Mouse (Mus musculus): ENCODE data around the gene C1s2. TPM values are rescaled to one million over a fixed set of nuclear protein-coding genes. Genes with fewer than 3 reads are reported as not detected.
"Not testable (repeated sequence)": the region's sequence is repeated elsewhere in the genome, so short reads cannot be mapped to it uniquely, and the experiment has no call there.

C1s2 gene
- polyA plus RNA-seq, 1 experiment = 0.32 TPM

- Histone ChIP-seq H3K4me1 (ENCODE audit: control insufficient read depth, insufficient read depth, low read length) (no peaks in the 10 kb centered on the region), H3K27ac (ENCODE audit: control insufficient read depth, insufficient read depth, low read depth, low read length) (no peak overlapping the region), H3K36me3 (ENCODE audit: control insufficient read depth, insufficient read depth, low read length) (no peaks in the 10 kb centered on the region), H3K4me3 (ENCODE audit: control insufficient read depth, low read depth, low read length) (no peak overlapping the region), H3K27me3 (ENCODE audit: control insufficient read depth, insufficient read depth, low read length) (no peaks in the 10 kb centered on the region)
- no peak for TF ChIP-seq POLR2A (IDR thresholded peaks at IDR 0.05; ENCODE audit: control insufficient read depth, low read depth, low read length)
- no peak for TF ChIP-seq CTCF (IDR thresholded peaks at IDR 0.05; ENCODE audit: control insufficient read depth, insufficient read depth, insufficient replicate concordance, low read depth, low read length)
Measured at GRCm38 (mm10) chr6:124585761-124586160, 50.1 kb downstream of the C1s2 start.

DNA sequence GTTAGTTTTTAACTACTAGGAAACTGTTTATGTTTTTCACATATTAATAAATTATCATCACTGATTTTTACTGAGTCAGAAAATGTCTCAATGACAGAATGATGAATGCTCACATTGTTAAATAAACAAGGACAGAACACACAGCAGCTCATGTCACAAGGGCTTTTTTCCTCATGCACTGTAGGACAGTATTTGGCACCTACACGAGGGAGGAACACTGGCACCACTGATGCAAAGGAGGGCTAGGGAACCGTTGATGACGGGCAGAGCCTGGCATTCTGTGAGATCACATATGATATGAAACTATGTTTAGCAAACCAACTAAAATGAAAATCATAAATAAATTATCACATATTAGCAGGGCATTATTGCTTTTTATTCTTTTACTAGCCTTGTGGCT is 51.0 kb downstream of the C1s2 start:
- H3K4me3 ChIP-seq (ENCODE audit: control insufficient read depth, low read depth, low read length) = no peak overlapping the region
- no peaks in the 10 kb centered on the region for H3K27me3 ChIP-seq (ENCODE audit: control insufficient read depth, insufficient read depth, low read length)
- TF ChIP-seq CTCF (IDR thresholded peaks at IDR 0.05; ENCODE audit: control insufficient read depth, insufficient read depth, insufficient replicate concordance, low read depth, low read length) (no peak), POLR2A (IDR thresholded peaks at IDR 0.05; ENCODE audit: control insufficient read depth, low read depth, low read length) (no peak)
- no peak overlapping the region for H3K27ac ChIP-seq (ENCODE audit: control insufficient read depth, insufficient read depth, low read depth, low read length)
- H3K4me1 ChIP-seq (ENCODE audit: control insufficient read depth, insufficient read depth, low read length) = no peaks in the 10 kb centered on the region
- no peaks in the 10 kb centered on the region for H3K36me3 ChIP-seq (ENCODE audit: control insufficient read depth, insufficient read depth, low read length)

DNA sequence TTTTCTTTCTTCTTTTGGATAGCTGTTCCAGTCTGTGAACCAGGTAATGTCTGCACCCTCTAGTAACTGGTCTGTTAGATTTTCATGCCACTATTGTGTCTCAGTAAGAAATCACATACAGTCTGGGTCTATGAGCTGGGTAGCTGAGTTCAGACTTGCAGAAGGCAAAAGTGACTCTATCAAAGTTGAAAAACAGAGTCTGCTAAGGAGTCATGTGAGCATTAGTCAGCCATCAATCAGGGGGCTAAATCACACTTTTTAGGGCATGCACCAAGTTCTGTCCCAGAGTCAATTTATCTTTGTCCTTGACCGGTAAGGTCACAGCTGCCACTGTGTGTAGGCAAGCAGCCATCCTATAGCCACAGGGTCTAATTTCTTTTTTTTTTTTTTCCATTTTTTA is 53.7 kb downstream of the C1s2 start:
- no peaks in the 10 kb centered on the region for H3K4me1 ChIP-seq (ENCODE audit: control insufficient read depth, insufficient read depth, low read length)
- TF ChIP-seq CTCF (IDR thresholded peaks at IDR 0.05; ENCODE audit: control insufficient read depth, insufficient read depth, insufficient replicate concordance, low read depth, low read length) (no peak), POLR2A (IDR thresholded peaks at IDR 0.05; ENCODE audit: control insufficient read depth, low read depth, low read length) (no peak)

GRCm38 (mm10) chr6:124580155-124580554 is 55.7 kb downstream of the C1s2 start:
- H3K4me3 ChIP-seq (ENCODE audit: control insufficient read depth, low read depth, low read length); H3K4me1 ChIP-seq (ENCODE audit: control insufficient read depth, insufficient read depth, low read length); H3K36me3 ChIP-seq (ENCODE audit: control insufficient read depth, insufficient read depth, low read length); H3K27me3 ChIP-seq (ENCODE audit: control insufficient read depth, insufficient read depth, low read length); H3K27ac ChIP-seq (ENCODE audit: control insufficient read depth, insufficient read depth, low read depth, low read length): not testable (repeated sequence)

More for the DNA sequence above, 53.7 kb downstream of the C1s2 start:
- H3K36me3 ChIP-seq (ENCODE audit: control insufficient read depth, insufficient read depth, low read length) = no peaks in the 10 kb centered on the region
- H3K27ac ChIP-seq (ENCODE audit: control insufficient read depth, insufficient read depth, low read depth, low read length) = no peak overlapping the region
- H3K4me3 ChIP-seq (ENCODE audit: control insufficient read depth, low read depth, low read length) = no peak overlapping the region
- no peaks in the 10 kb centered on the region for H3K27me3 ChIP-seq (ENCODE audit: control insufficient read depth, insufficient read depth, low read length)

DNA sequence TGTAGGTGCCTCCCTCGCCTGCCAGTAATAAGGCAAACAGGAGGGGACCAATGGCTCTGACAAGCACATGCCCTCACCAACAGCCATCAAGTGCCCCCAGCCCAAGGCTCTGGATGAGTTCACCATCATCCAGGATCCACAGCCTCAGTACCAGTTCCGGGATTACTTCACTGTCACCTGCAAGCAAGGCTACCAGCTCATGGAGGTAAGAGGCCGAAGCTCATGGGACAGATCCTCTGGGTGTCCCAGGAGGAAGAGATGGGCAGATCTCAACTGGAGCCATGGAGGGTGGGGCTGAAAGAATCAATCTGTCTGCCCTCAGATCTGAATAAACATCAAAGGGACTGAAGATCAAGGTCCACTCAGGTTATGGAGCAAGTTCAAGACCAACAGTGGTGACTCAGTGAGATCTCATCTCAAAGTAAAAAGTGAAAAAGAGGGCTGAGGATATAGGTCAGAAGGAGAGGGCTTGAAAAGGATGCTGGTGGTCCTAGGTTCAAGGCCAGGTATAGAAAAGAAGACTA is 60.7 kb downstream of the C1s2 start:
- not testable (repeated sequence) for H3K27me3 ChIP-seq (ENCODE audit: control insufficient read depth, insufficient read depth, low read length); H3K36me3 ChIP-seq (ENCODE audit: control insufficient read depth, insufficient read depth, low read length); H3K27ac ChIP-seq (ENCODE audit: control insufficient read depth, insufficient read depth, low read depth, low read length); H3K4me3 ChIP-seq (ENCODE audit: control insufficient read depth, low read depth, low read length); H3K4me1 ChIP-seq (ENCODE audit: control insufficient read depth, insufficient read depth, low read length)

Other genes with a start within 250 kb of the C1s2 start
- 32.9 and 33.2 TPM in 2 replicates for gene Pex5, start 221.0 kb downstream of the C1s2 start, polyA plus RNA-seq (2012; rRNA removed)
- gene Clstn3, start 171.3 kb downstream of the C1s2 start, polyA plus RNA-seq (2012; rRNA removed) = 4.4 and 4.7 TPM in 2 replicates
- gene C1rl, start 143.0 kb downstream of the C1s2 start, polyA plus RNA-seq (2012; rRNA removed) = 0.64 and 0.89 TPM in 2 replicates
- gene C1ra, start 123.7 kb downstream of the C1s2 start, polyA plus RNA-seq (2012; rRNA removed) = 4.3 and 5.5 TPM in 2 replicates
- gene C1s1, start 93.7 kb downstream of the C1s2 start, polyA plus RNA-seq (2012; rRNA removed) = 9.4 and 10.5 TPM in 2 replicates
- 0.05 and 0.06 TPM in 2 replicates for gene C1rb, start 65.8 kb downstream of the C1s2 start, polyA plus RNA-seq (2012; rRNA removed)
- 282 and 286 TPM in 2 replicates for gene Lpcat3, start 26.9 kb upstream of the C1s2 start, polyA plus RNA-seq (2012; rRNA removed)
- 39.9 and 44.1 TPM in 2 replicates for gene Emg1, start 76.1 kb upstream of the C1s2 start, polyA plus RNA-seq (2012; rRNA removed)
- gene Phb2, start 76.3 kb upstream of the C1s2 start, polyA plus RNA-seq (2012; rRNA removed) = 47.6 and 50.5 TPM in 2 replicates
- gene Ptpn6, start 102.6 kb upstream of the C1s2 start, polyA plus RNA-seq (2012; rRNA removed) = 1.4 and 1.9 TPM in 2 replicates
- gene Grcc10, start 105.3 kb upstream of the C1s2 start, polyA plus RNA-seq (2012; rRNA removed) = 207 and 220 TPM in 2 replicates
- 0.05 TPM in 1 of 2 replicates, not detected in the other for gene Gm45234, start 119.9 kb upstream of the C1s2 start, polyA plus RNA-seq (2012; rRNA removed)
- 69.3 and 76.1 TPM in 2 replicates for gene Atn1, start 120.4 kb upstream of the C1s2 start, polyA plus RNA-seq (2012; rRNA removed)
- gene Eno2, start 133.6 kb upstream of the C1s2 start, polyA plus RNA-seq (2012; rRNA removed) = 0.51 and 0.63 TPM in 2 replicates
- 105 and 106 TPM in 2 replicates for gene Lrrc23, start 143.6 kb upstream of the C1s2 start, polyA plus RNA-seq (2012; rRNA removed)
- 63.6 and 78.1 TPM in 2 replicates for gene Spsb2, start 172.6 kb upstream of the C1s2 start, polyA plus RNA-seq (2012; rRNA removed)
- 471 and 473 TPM in 2 replicates for gene Tpi1, start 178.2 kb upstream of the C1s2 start, polyA plus RNA-seq (2012; rRNA removed)
- 37.4 and 41.2 TPM in 2 replicates for gene Usp5, start 193.4 kb upstream of the C1s2 start, polyA plus RNA-seq (2012; rRNA removed)
- 218 and 250 TPM in 2 replicates for gene Cdca3, start 193.5 kb upstream of the C1s2 start, polyA plus RNA-seq (2012; rRNA removed)
- gene Gnb3, start 204.2 kb upstream of the C1s2 start, polyA plus RNA-seq (2012; rRNA removed) = 0.07 TPM in 1 of 2 replicates, not detected in the other
- gene P3h3, start 221.7 kb upstream of the C1s2 start, polyA plus RNA-seq (2012; rRNA removed) = 1.5 and 2.8 TPM in 2 replicates
- 9.0 and 9.6 TPM in 2 replicates for gene Gpr162, start 227.9 kb upstream of the C1s2 start, polyA plus RNA-seq (2012; rRNA removed)